Mouse (Mus musculus): ENCODE results near the gene BC017158.

DNA sequence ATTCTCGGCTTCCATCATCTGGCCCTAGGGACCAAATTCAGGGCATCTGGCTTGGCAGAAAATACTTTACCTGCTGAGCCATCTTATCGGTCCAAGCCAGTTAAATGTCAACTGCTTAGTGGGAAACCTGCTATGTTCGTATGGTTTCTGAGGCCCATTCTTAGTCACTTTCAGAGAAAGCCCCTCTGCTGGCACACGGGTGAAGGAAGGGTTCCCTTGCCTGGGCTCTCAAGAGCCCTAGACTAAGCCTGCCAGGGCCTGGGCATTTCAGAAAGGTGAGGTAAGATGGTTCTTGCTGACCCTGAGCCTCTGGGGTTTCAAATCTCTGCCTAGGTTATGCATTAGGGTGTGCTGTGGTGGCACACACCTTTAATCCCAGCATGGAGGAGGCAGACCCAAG lies 52.4 kb downstream of the BC017158 start:
- TF ChIP-seq POLR2A (IDR thresholded peaks at IDR 0.05; ENCODE audit: insufficient read length, low read depth) (no peak), USF1 (IDR thresholded peaks at IDR 0.05; ENCODE audit: low read depth) (no peak)

All from myocyte (in vitro differentiated cells).